Mouse (Mus musculus) forebrain, embryonic 12.5 days (tissue): ENCODE measurements around the gene Saxo2. TPM values are rescaled to one million over a fixed set of nuclear protein-coding genes. Genes with fewer than 3 reads are reported as not detected.

Experiments
- ATAC-seq: fragments of 200-750 bp; cut with Nextera tagmentation; 2 replicates; pipeline ENCODE4 v1.8.0; 2017; ENCODE audit warnings: moderate TSS enrichment; ENCODE audit not compliant: low FRiP score
- H3K27ac ChIP-seq: fragments of 300-500 bp; sonication (generic); 2 replicates; pipeline ENCODE4 v1.5.1; 2016; ENCODE audit warnings: mild to moderate bottlenecking
- H3K27me3 ChIP-seq: fragments of 300-500 bp; sonication (generic); 2 replicates; pipeline ENCODE4 v1.6.1; 2016; ENCODE audit warnings: mild to moderate bottlenecking
- H3K36me3 ChIP-seq: fragments of 300-500 bp; sonication (generic); replicated peaks from 2 replicates; pipeline ENCODE4 v1.6.1; 2016; ENCODE audit warnings: mild to moderate bottlenecking
- H3K4me1 ChIP-seq: fragments of 300-500 bp; sonication (generic); 2 replicates; pipeline ENCODE4 v1.6.1; 2016
- H3K4me2 ChIP-seq: fragments of 300-500 bp; sonication (generic); 2 replicates; pipeline ENCODE4 v1.6.1; 2016; ENCODE audit warnings: mild to moderate bottlenecking, moderate library complexity
- H3K4me3 ChIP-seq: fragments of 300-500 bp; sonication (generic); replicated peaks from 2 replicates; pipeline ENCODE4 v1.5.1; 2016; ENCODE audit warnings: mild to moderate bottlenecking
- H3K9ac ChIP-seq: fragments of 300-500 bp; sonication (generic); 2 replicates; pipeline ENCODE4 v1.6.1; 2016; ENCODE audit warnings: mild to moderate bottlenecking
- H3K9me3 ChIP-seq: fragments of 300-500 bp; sonication (generic); 2 replicates; pipeline ENCODE4 v1.6.1; 2016
- WGBS: fragments of 180-500 bp; shearing (Covaris S2); methylation state at CpG from one replicate; pipeline ENCODE4 v1.1.7; 2016; 5-methylcytosine and 5-hydroxymethylcytosine counted together
- polyA plus RNA-seq: library from polyadenylated mRNA; unstranded; fragments of >200 nt; fragmentation: Nextera tagmentation; extraction: Ambion mirVana; gene quantifications from 2 replicates; pipeline ENCODE4 v1.2.1, GENCODE M21; 2016

Gene Saxo2
- polyA plus RNA-seq, 1 experiment from 2014 or later = 7.7 TPM

GRCm38 (mm10) chr7:82605425-82605824 lies 42.9 kb downstream of the Saxo2 start:
- 77% methylated on average over 6 of the region's 6 CpGs for WGBS
- ATAC-seq = no peak
- no peak overlapping the region for H3K9ac ChIP-seq

GRCm38 (mm10) chr7:82602008-82602407 lies 46.3 kb downstream of the Saxo2 start:
- Histone ChIP-seq H3K4me2 (no peak overlapping the region), H3K27ac (no peak overlapping the region), H3K36me3 (no peaks in the 10 kb centered on the region), H3K9me3 (no peaks in the 10 kb centered on the region), H3K9ac (no peak overlapping the region), H3K4me1 (no peaks in the 10 kb centered on the region), H3K27me3 (no peaks in the 10 kb centered on the region), H3K4me3 (no peak overlapping the region)
- WGBS = 84% methylated on average over 4 of the region's 4 CpGs
- no peak for ATAC-seq

More at GRCm38 (mm10) chr7:82605425-82605824, 42.9 kb downstream of the Saxo2 start:
- Histone ChIP-seq H3K4me3 (no peak overlapping the region), H3K9me3 (no peaks in the 10 kb centered on the region), H3K36me3 (no peaks in the 10 kb centered on the region), H3K4me1 (no peaks in the 10 kb centered on the region), H3K27ac (no peak overlapping the region), H3K4me2 (no peak overlapping the region), H3K27me3 (no peaks in the 10 kb centered on the region)

- H3K4me2 ChIP-seq = no peak overlapping the region
- no peak for ATAC-seq
- WGBS = 85% methylated on average over 6 of the region's 6 CpGs
- no peaks in the 10 kb centered on the region for H3K4me1 ChIP-seq
- H3K27ac ChIP-seq = no peak overlapping the region
- H3K4me3 ChIP-seq = no peak overlapping the region
- no peaks in the 10 kb centered on the region for H3K9me3 ChIP-seq
- H3K27me3 ChIP-seq = no peaks in the 10 kb centered on the region
- H3K9ac ChIP-seq = no peak overlapping the region
- no peaks in the 10 kb centered on the region for H3K36me3 ChIP-seq
Observed at GRCm38 (mm10) chr7:82590931-82591330, 57.4 kb downstream of the Saxo2 start.

Other genes with a start within 250 kb of the Saxo2 start
- gene Efl1, start 86 bp upstream of the Saxo2 start, polyA plus RNA-seq = 21.1 and 21.3 TPM in 2 replicates
- gene Mex3b, start 218.8 kb upstream of the Saxo2 start, polyA plus RNA-seq = 47.3 and 47.5 TPM in 2 replicates